Mouse (Mus musculus) myocyte (in vitro differentiated cells): ENCODE results near the gene Il2rb.

Source experiments
- CEBPB ChIP-seq: IDR thresholded peaks from 2 replicates; pipeline ENCODE4 v1.6.1; 2011; ENCODE audit warnings: mild to moderate bottlenecking, moderate library complexity; ENCODE audit not compliant: poor library complexity, insufficient read depth, severe bottlenecking
- E2F4 ChIP-seq: IDR thresholded peaks from one replicate; pipeline ENCODE4 v1.6.1; 2011; ENCODE audit warnings: mild to moderate bottlenecking, control low read depth, moderate library complexity; ENCODE audit not compliant: insufficient read depth
- MAX ChIP-seq: IDR thresholded peaks from one replicate; pipeline ENCODE4 v1.6.1; 2011; ENCODE audit warnings: low read depth, mild to moderate bottlenecking, control low read depth
- MYOD1 ChIP-seq, 3 experiments: IDR thresholded peaks; one replicate each; pipeline ENCODE4 v1.6.1; 2011; ENCODE audit warnings: control low read depth in 2 of 3, low read depth in 2 of 3, mild to moderate bottlenecking in 2 of 3, moderate library complexity in 1 of 3; ENCODE audit not compliant: insufficient read length in 2 of 3, control insufficient read depth in 1 of 3
- MYOG ChIP-seq, 3 experiments: IDR thresholded peaks; one replicate each; pipeline ENCODE4 v1.6.1; 2011; ENCODE audit warnings: control low read depth in 2 of 3, low read depth in 2 of 3, mild to moderate bottlenecking in 2 of 3; ENCODE audit not compliant: insufficient read length in 2 of 3, control insufficient read depth in 1 of 3, insufficient read depth in 1 of 3
- POLR2A ChIP-seq: IDR thresholded peaks from one replicate; pipeline ENCODE4 v1.6.1; 2011; ENCODE audit warnings: low read depth, mild to moderate bottlenecking, control low read depth, moderate library complexity; ENCODE audit not compliant: insufficient read length
- POLR2AphosphoS2 ChIP-seq: IDR thresholded peaks from one replicate; pipeline ENCODE4 v1.6.1; 2011; ENCODE audit warnings: low read depth, control low read depth; ENCODE audit not compliant: insufficient read length
- REST ChIP-seq: IDR thresholded peaks from one replicate; pipeline ENCODE4 v1.6.1; 2011; ENCODE audit warnings: mild to moderate bottlenecking, control low read depth, moderate library complexity; ENCODE audit not compliant: insufficient read depth, insufficient read length
- SRF ChIP-seq: IDR thresholded peaks from one replicate; pipeline ENCODE4 v1.6.1; 2011; ENCODE audit warnings: low read depth; ENCODE audit not compliant: control insufficient read depth, insufficient read length
- TCF12 ChIP-seq: IDR thresholded peaks from one replicate; pipeline ENCODE4 v1.6.1; 2011; ENCODE audit warnings: mild to moderate bottlenecking, control low read depth; ENCODE audit not compliant: poor library complexity, insufficient read depth, severe bottlenecking
- TCF3 ChIP-seq: IDR thresholded peaks from one replicate; pipeline ENCODE4 v1.6.1; 2011; ENCODE audit warnings: low read depth, control low read depth; ENCODE audit not compliant: insufficient read length
- USF1 ChIP-seq: IDR thresholded peaks from one replicate; pipeline ENCODE4 v1.6.1; 2011; ENCODE audit warnings: low read depth, mild to moderate bottlenecking, control low read depth, moderate library complexity

- TF ChIP-seq POLR2A (no peak), POLR2AphosphoS2 (no peak), TCF12 (no peak), SRF (no peak), USF1 (no peak), MAX (no peak), MYOD1 (IDR thresholded peaks at IDR 0.05; ENCODE audit: control insufficient read depth in 1 of 3, insufficient read length in 2 of 3, low read depth in 2 of 3) (no peak), E2F4 (no peak), CEBPB (no peak), MYOG (IDR thresholded peaks at IDR 0.05; ENCODE audit: control insufficient read depth in 1 of 3, insufficient read depth in 1 of 3, insufficient read length in 2 of 3, low read depth in 2 of 3) (no peak), REST (no peak), TCF3 (no peak)
Measured at GRCm38 (mm10) chr15:78533346-78533835, 38.3 kb upstream of the Il2rb start.
